8 mouse cellular contexts compared by ENCODE assay signal in genomic region chr11:105292124-105293071, GRCm38 (mm10). TPM values are rescaled to one million over a fixed set of nuclear protein-coding genes. Genes with fewer than 3 reads are reported as not detected.
DNase-seq lines count a peak whose midpoint lies in the region; ATAC-seq lines count a peak whose summit lies in the region.

Mrc2 (plus strand) TSS chr11:105292643.

- H3K27ac ChIP-seq in embryonic facial prominence, embryonic 13.5 days: peak within 1 kb of the TSS; percentile 98
- peak within 1 kb of the TSS; percentile 93 for H3K27ac ChIP-seq in heart, embryonic 10.5 days
- H3K27ac ChIP-seq in kidney, embryonic 15.5 days: peak within 1 kb of the TSS; percentile 97

- WGBS in embryonic facial prominence, embryonic 13.5 days: under 1% methylated on average over 74 of the region's 75 CpGs
- under 1% methylated on average over 65 of the region's 75 CpGs for WGBS in heart, embryonic 10.5 days
- under 1% methylated on average over 66 of the region's 75 CpGs for WGBS in kidney, embryonic 15.5 days

- peak within 1 kb of the TSS; percentile 80 for H3K4me3 ChIP-seq in embryonic facial prominence, embryonic 13.5 days
- peak within 1 kb of the TSS; percentile 77 for H3K4me3 ChIP-seq in heart, embryonic 10.5 days
- H3K4me3 ChIP-seq in kidney, embryonic 15.5 days (replicated peaks): peak within 1 kb of the TSS; percentile 71

- H3K4me2 ChIP-seq in embryonic facial prominence, embryonic 13.5 days: peak within 1 kb of the TSS; percentile 83
- peak within 1 kb of the TSS; percentile 88 for H3K4me2 ChIP-seq in kidney, embryonic 15.5 days

- peak; percentile 76 for ATAC-seq in embryonic facial prominence, embryonic 13.5 days (ENCODE audit: insufficient number of reproducible peaks, insufficient read depth, low FRiP score, low TSS enrichment, low read depth)
- peak; percentile 90 for ATAC-seq in kidney, embryonic 15.5 days (replicated peaks; ENCODE audit: low FRiP score)

- H3K9me3 ChIP-seq in embryonic facial prominence, embryonic 13.5 days: no peaks in the 10 kb centered on the region
- no peaks in the 10 kb centered on the region for H3K9me3 ChIP-seq in heart, embryonic 10.5 days
- no peaks in the 10 kb centered on the region for H3K9me3 ChIP-seq in kidney, embryonic 15.5 days (replicated peaks)

- peak; percentile 87 for DNase-seq in 3T3-L1 (ENCODE audit: low read depth, low spot score)
- peak; percentile 70 for DNase-seq in Muller cell, postnatal 12 days (ENCODE audit: inconsistent ontology term)
- no peak for DNase-seq in heart, embryonic 10.5 days (ENCODE audit: low spot score)
- DNase-seq in lung, postnatal 14 days: peak; percentile 68
- DNase-seq in retina, postnatal 1 day: peak; percentile 78
- no peak for DNase-seq in cerebellum, adult 9-10 months

- peak within 1 kb of the TSS; percentile 96 for H3K9ac ChIP-seq in embryonic facial prominence, embryonic 13.5 days
- peak within 1 kb of the TSS; percentile 62 for H3K9ac ChIP-seq in kidney, embryonic 15.5 days

- peaks cover 36% of the 10 kb centered on the region for H3K36me3 ChIP-seq in embryonic facial prominence, embryonic 13.5 days
- peaks cover 14% of the 10 kb centered on the region for H3K36me3 ChIP-seq in heart, embryonic 10.5 days
- H3K36me3 ChIP-seq in kidney, embryonic 15.5 days: peaks cover 17% of the 10 kb centered on the region

- H3K4me1 ChIP-seq in embryonic facial prominence, embryonic 13.5 days: peaks cover 54% of the 10 kb centered on the region
- peaks cover 57% of the 10 kb centered on the region for H3K4me1 ChIP-seq in heart, embryonic 10.5 days
- H3K4me1 ChIP-seq in kidney, embryonic 15.5 days: peaks cover 47% of the 10 kb centered on the region

- no peaks in the 10 kb centered on the region for H3K27me3 ChIP-seq in embryonic facial prominence, embryonic 13.5 days
- H3K27me3 ChIP-seq in heart, embryonic 10.5 days (ENCODE audit: insufficient read depth, poor library complexity, severe bottlenecking): peaks cover 6% of the 10 kb centered on the region; the same call in 1 of the 2 replicates
- H3K27me3 ChIP-seq in kidney, embryonic 15.5 days: no peaks in the 10 kb centered on the region

RNA-seq across cellular contexts. Expression of gene Mrc2, which starts in this region (rescaled TPM):
- 30.8 and 31.1 TPM in 2 replicates for polyA plus RNA-seq in embryonic facial prominence, embryonic 13.5 days (2015; fragmentation: Nextera tagmentation; extraction: Ambion mirVana)
- 10.0 and 14.3 TPM in 2 replicates for polyA plus RNA-seq in heart, embryonic 10.5 days (2016; fragmentation: Nextera tagmentation; extraction: Ambion mirVana)
- 19.1 and 21.3 TPM in 2 replicates for polyA plus RNA-seq in kidney, embryonic 15.5 days (2015; fragmentation: Nextera tagmentation; extraction: Ambion mirVana)

Comparison
In these comparisons a context has a peak if more than half of its experiments do, and no peak if none do; other contexts are left out.
1. DNase-seq: peak in 3T3-L1 (single experiment), Muller cell, postnatal 12 days (single experiment), lung, postnatal 14 days (single experiment) and retina, postnatal 1 day (single experiment); none in heart, embryonic 10.5 days (single experiment) and cerebellum, adult 9-10 months (single experiment).
2. Peak in every context shown above with its lines, with median percentiles within 50 percentile points of each other: H3K27ac ChIP-seq and H3K4me3 ChIP-seq.